Mouse (Mus musculus): ENCODE results near the gene Akap10. TPM values are rescaled to one million over a fixed set of nuclear protein-coding genes. Genes with fewer than 3 reads are reported as not detected.

Gene Akap10
- total and polyA plus RNA-seq, 3 experiments = 17.7 to 20.1 TPM; not detected in 1

GRCm38 (mm10) chr11:61866856-61867255 lies 63.2 kb downstream of the Akap10 start:
- Histone ChIP-seq H3K36me3 (ENCODE audit: control insufficient read depth in 1 of 2, insufficient read depth in 2 of 2, low read length in 2 of 2) (peaks cover 0 to 10% of the 10 kb centered on the region in 2 experiments; a peak in 2 of 4 replicates), H3K9ac (ENCODE audit: control insufficient read depth, low read depth, low read length, poor library complexity, severe bottlenecking) (no peak overlapping the region), H3K27me3 (ENCODE audit: control insufficient read depth in 1 of 2, insufficient read depth in 2 of 2, low read length in 2 of 2) (no peaks in the 10 kb centered on the region), H3K9me3 (replicated peaks; ENCODE audit: insufficient read depth, low read length) (no peaks in the 10 kb centered on the region), H3K27ac (ENCODE audit: control insufficient read depth, low read depth, low read length) (no peak overlapping the region), H3K4me3 (ENCODE audit: control insufficient read depth in 1 of 2, insufficient read depth in 1 of 2, low read depth in 2 of 2, low read length in 2 of 2) (no peak overlapping the region), H3K79me2 (ENCODE audit: control insufficient read depth, insufficient read depth, low read length, poor library complexity) (no peaks in the 10 kb centered on the region), H3K4me1 (ENCODE audit: control insufficient read depth in 1 of 2, insufficient read depth in 2 of 2, low read length in 2 of 2) (no peaks in the 10 kb centered on the region)
- DNase-seq (ENCODE audit: low read depth, low spot score) = no peak
- TF ChIP-seq MEF2A (IDR thresholded peaks at IDR 0.05; ENCODE audit: extremely low read depth, insufficient replicate concordance, low read depth, low read length, poor library complexity, severe bottlenecking) = no peak
- TF ChIP-seq USF1 (IDR thresholded peaks at IDR 0.05; ENCODE audit: low read depth, low read length) = no peak
- no peak for TF ChIP-seq BHLHE40 (IDR thresholded peaks at IDR 0.05; ENCODE audit: borderline replicate concordance, low read depth, low read length)
- no peak for TF ChIP-seq POLR2AphosphoS2 (IDR thresholded peaks at IDR 0.05; ENCODE audit: low read length)
- TF ChIP-seq TCF12 (IDR thresholded peaks at IDR 0.05; ENCODE audit: low read depth, low read length) = no peak
- no peak for TF ChIP-seq POLR2AphosphoS5 (IDR thresholded peaks at IDR 0.05; ENCODE audit: borderline replicate concordance, low read depth, low read length)

GRCm38 (mm10) chr11:61861781-61862547 lies 68.1 kb downstream of the Akap10 start:
- no peak for DNase-seq (ENCODE audit: low read depth, low spot score)
- Histone ChIP-seq H3K4me3 (ENCODE audit: control insufficient read depth in 1 of 2, insufficient read depth in 1 of 2, low read depth in 2 of 2, low read length in 2 of 2) (no peak overlapping the region), H3K4me1 (ENCODE audit: control insufficient read depth in 1 of 2, insufficient read depth in 2 of 2, low read length in 2 of 2) (no peaks in the 10 kb centered on the region), H3K27ac (ENCODE audit: control insufficient read depth, low read depth, low read length) (no peak overlapping the region), H3K27me3 (ENCODE audit: control insufficient read depth in 1 of 2, insufficient read depth in 2 of 2, low read length in 2 of 2) (no peaks in the 10 kb centered on the region), H3K9me3 (replicated peaks; ENCODE audit: insufficient read depth, low read length) (no peaks in the 10 kb centered on the region), H3K36me3 (ENCODE audit: control insufficient read depth in 1 of 2, insufficient read depth in 2 of 2, low read length in 2 of 2) (no peaks in the 10 kb centered on the region), H3K9ac (ENCODE audit: control insufficient read depth, low read depth, low read length, poor library complexity, severe bottlenecking) (no peak overlapping the region), H3K79me2 (ENCODE audit: control insufficient read depth, insufficient read depth, low read length, poor library complexity) (no peaks in the 10 kb centered on the region)
- TF ChIP-seq NELFE (IDR thresholded peaks at IDR 0.05; ENCODE audit: low read depth, low read length) (no peak), BHLHE40 (IDR thresholded peaks at IDR 0.05; ENCODE audit: borderline replicate concordance, low read depth, low read length) (no peak), MYB (IDR thresholded peaks at IDR 0.05; ENCODE audit: low read depth, low read length) (no peak), ZC3H11A (IDR thresholded peaks at IDR 0.05; ENCODE audit: low read depth, low read length) (no peak), POLR2AphosphoS5 (IDR thresholded peaks at IDR 0.05; ENCODE audit: borderline replicate concordance, low read depth, low read length) (no peak), MAFK (IDR thresholded peaks at IDR 0.05; ENCODE audit: borderline replicate concordance, low read depth, low read length) (no peak), USF2 (IDR thresholded peaks at IDR 0.05; ENCODE audit: borderline replicate concordance in 1 of 2, insufficient read depth in 1 of 2, low read depth in 1 of 2, low read length in 2 of 2) (no peak), SMC3 (IDR thresholded peaks at IDR 0.05; ENCODE audit: low read depth, low read length) (no peak), EP300 (IDR thresholded peaks at IDR 0.05; ENCODE audit: low read depth in 1 of 2, low read length in 2 of 2) (no peak), POLR2A (IDR thresholded peaks at IDR 0.05; ENCODE audit: control insufficient read depth in 1 of 2, insufficient read depth in 1 of 2, low read depth in 1 of 2, low read length in 2 of 2, poor library complexity in 1 of 2) (no peak), E2F4 (IDR thresholded peaks at IDR 0.05; ENCODE audit: borderline replicate concordance, low read depth, low read length) (no peak), POLR2AphosphoS2 (IDR thresholded peaks at IDR 0.05; ENCODE audit: low read length) (no peak), UBTF (IDR thresholded peaks at IDR 0.05; ENCODE audit: borderline replicate concordance, insufficient read depth, low read depth, low read length) (no peak), MAX (IDR thresholded peaks at IDR 0.05; ENCODE audit: low read length) (no peak), ZKSCAN1 (IDR thresholded peaks at IDR 0.05; ENCODE audit: low read depth, low read length) (no peak), TBP (IDR thresholded peaks at IDR 0.05; ENCODE audit: low read depth, low read length) (no peak), MEF2A (IDR thresholded peaks at IDR 0.05; ENCODE audit: extremely low read depth, insufficient replicate concordance, low read depth, low read length, poor library complexity, severe bottlenecking) (no peak), CHD2 (IDR thresholded peaks at IDR 0.05; ENCODE audit: low read length) (no peak)

All from MEL (cell line).